Mouse (Mus musculus): ENCODE results near the gene Pgm2. TPM values are rescaled to one million over a fixed set of nuclear protein-coding genes. Genes with fewer than 3 reads are reported as not detected.

Gene Pgm2
- total RNA-seq, 1 experiment from 2014 or later, result 40.6 TPM

DNA sequence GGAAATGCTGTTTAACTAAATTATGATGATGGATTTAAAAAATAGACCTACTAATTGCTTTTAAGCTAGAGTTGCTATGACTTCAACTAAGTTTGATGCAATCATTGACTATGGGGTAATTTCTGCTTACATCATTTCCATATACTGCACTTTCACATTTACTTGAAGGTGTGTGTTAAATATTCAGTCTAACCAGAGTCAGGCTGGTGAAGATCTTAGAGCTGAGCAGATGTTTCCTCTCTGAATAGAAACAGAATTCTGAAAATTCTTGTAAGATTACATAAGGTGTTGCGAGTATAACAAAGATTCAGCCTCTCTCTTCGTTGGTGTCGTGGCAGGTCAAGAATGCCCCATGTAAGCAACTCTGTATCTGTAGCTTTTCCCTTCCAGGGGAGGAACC, 18.3 kb upstream of the Pgm2 start:
- ATAC-seq (replicated peaks; ENCODE audit: low read depth, poor library complexity, severe bottlenecking), result no peak

DNA sequence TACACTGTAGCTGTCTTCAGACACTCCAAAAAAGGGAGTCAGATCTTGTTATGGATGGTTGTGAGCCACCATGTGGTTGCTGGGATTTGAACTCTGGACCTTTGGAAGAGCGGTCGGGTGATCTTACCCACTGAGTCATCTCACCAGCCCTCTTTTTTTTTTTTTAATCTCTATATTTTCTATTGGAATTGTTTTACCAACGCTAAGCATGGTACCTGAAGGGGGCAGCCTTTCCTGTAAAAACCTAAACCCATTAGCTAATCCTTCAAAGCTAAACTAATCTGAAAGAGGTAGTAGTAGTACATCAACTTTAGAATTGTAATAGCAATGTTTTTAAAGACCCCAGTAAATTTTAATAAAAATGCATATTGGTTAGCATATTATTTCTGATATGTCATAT, 17.2 kb upstream of the Pgm2 start:
- peak; percentile 76 for ATAC-seq (replicated peaks; ENCODE audit: low read depth, poor library complexity, severe bottlenecking)

DNA sequence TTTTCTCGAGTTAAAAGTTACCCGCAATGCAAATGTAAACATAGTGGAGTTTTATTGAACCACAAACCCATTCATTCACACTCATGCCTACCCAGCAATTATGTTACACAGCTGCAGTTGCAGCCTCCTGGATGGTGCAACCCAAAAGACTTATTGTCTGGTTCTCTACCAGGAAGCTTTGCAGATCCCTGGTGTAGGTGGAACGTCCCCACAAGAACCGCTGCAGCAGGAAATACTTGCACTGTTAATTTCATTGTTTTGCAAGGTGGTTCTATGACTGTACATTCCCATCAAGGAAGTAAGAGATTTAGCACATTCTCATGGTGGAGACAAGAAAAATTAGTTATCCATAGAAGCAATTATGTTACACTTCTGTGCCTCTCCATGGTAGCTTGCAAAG, 15.4 kb upstream of the Pgm2 start:
- ATAC-seq (replicated peaks; ENCODE audit: low read depth, poor library complexity, severe bottlenecking), result no peak

DNA sequence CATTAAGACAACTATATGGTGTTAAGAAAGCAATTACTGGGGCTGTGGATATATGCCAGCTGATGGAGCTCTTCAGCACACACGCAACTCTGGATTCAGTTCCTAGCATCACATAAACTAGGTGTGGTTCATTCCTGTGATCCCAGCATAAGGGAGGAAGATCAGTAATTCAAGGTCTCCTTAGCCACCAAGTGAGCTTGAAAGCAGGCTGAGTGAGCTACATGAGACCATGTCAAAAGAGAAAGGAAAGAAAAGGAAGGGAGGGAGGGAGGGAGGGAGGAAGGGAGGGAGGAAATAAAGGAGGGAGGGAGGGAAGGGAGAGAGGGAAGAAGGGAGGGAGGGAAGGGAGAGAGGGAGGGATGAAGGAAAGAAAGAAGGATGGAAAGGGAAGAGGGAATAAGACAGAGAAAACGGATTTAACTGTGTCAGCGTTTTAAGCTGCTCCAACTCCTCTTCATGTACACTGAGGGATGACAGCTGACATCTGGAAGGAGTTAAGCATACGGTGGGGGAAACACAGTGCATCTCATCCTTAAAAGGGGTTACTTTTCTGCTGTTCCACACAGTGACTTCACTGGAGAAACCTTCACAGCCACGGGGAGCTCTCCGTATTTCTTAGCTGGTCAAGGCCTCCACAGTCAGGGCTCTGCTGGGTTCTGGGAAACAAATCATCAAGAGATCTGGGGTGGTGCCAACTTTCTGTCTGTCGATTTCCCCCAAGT, 13.8 kb upstream of the Pgm2 start:
- ATAC-seq (replicated peaks; ENCODE audit: low read depth, poor library complexity, severe bottlenecking), result no peak

DNA sequence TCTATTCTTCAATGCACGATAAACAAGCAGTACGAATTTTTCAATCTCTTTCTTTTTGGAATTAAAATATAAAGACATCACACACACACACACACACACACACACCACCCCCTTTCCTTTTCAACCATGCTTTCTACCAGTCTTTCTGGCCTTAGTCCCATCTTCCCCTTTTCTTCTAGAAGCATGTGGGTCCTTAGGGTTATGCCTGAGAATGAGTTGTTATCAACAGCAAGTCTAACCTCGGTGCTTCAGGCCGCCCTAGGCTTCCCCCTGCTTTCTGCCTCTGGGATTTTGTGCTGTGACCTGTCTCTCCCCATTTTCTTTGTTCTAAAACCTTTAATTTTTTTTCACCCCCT, 13.3 kb upstream of the Pgm2 start:
- ATAC-seq (replicated peaks; ENCODE audit: low read depth, poor library complexity, severe bottlenecking), result peak; percentile 65

DNA sequence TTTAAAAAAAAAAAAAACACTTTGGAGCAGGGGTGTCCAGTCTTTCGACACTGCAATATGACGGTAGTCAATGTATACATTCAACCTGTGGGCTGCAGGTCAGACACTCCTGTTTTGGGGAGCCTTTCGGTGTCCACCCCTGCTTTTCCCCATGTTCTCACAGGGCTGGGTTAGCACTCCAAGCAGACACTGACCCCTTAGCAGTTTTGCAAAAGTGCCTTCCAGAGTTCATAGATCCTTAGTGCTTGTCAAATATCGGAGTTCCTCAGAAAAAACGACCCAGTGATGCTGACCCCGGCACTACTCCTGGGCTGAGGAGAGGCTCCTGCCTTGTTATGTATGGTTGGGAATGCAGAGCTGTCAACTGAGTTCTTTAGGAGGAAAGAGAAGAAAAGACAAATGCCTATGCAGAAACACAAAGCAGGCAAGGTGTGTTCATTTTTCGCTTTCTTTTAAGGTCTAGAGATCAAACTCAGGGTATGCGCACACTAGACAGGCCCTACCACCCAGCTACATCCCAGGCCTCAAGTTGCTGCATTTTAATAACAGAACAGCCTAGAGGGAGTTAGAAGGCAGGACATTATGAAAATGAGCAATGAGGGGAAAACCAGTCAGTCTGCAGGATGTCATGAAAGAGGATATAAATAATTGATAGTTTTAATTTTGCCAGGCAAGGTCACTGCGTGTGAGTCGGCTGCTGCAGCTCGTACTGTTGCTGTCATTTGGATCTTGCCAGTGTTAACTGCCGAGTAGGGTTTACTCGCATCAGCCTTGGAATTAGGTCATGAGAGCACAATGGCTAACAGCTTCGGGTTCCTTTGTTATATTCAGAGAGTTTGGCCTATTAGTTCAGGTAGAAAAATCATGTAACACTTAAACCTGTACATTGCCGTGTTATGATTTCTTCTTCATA, 9.0 kb upstream of the Pgm2 start:
- no peak for ATAC-seq (replicated peaks; ENCODE audit: low read depth, poor library complexity, severe bottlenecking)

DNA sequence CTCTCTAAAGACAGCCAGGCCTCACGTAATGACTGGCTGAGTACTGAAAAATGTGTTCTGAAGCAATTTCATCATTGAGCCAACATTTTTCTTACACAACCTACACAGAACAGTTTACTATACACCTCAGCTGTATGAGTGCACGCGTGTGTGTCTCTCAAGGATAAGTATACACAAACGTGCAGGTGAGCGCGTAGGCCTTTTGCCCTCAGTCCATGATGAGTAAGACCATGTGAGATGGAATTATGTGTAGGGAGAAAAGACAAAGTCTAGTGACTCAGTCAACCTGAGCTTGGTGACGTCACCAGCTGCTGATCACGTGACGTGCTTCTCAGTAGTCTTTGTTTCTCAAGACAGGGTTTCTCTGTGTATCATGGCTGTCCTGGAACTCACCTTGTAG, 7.3 kb upstream of the Pgm2 start:
- no peak for ATAC-seq (replicated peaks; ENCODE audit: low read depth, poor library complexity, severe bottlenecking)

DNA sequence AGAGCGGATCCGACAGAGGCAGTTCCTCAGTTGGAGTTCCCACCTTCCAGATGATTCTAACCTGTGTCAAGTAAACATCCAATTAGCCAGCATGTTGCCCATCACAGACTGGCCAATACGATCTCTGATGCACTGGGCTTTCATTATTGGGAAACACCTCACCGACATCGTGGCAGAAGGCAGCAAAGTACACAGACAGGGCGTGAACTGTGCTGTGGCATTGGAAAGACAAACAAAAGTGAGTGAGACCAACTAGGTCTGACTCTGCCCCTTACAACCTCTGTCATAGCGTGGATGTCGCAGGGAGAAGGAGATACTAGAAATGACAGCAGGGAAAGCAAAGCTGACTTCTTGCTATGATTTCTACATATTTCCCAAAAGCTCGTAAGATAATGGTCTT, 4.0 kb upstream of the Pgm2 start:
- ATAC-seq (replicated peaks; ENCODE audit: low read depth, poor library complexity, severe bottlenecking), result no peak

DNA sequence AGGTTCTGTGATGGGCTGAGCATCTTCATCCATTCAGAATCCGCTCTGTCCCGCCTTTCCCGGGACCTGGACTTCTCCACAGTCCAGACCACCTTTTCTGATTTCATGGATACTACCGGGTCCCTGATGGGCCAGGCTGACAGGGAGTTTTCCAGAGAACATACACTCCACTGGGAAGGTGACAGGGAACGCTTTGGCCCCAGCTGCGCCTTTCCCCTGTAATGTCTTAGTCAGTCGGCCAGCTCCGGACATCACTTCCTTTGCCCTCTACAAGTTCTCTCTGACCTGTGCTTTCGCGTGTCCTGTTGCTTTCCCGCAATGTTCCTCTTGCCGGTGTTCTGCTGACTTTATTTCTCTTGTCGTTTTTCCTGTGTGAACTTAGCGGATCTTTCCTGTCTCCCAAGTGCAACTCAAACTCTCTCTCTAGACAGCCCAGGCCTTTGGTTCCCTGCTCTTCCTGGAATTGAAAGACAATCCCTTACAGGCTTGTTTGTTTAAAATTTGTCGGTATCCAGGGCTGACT, 660 bp downstream of the Pgm2 start:
- no peak for ATAC-seq (replicated peaks; ENCODE audit: low read depth, poor library complexity, severe bottlenecking)

DNA sequence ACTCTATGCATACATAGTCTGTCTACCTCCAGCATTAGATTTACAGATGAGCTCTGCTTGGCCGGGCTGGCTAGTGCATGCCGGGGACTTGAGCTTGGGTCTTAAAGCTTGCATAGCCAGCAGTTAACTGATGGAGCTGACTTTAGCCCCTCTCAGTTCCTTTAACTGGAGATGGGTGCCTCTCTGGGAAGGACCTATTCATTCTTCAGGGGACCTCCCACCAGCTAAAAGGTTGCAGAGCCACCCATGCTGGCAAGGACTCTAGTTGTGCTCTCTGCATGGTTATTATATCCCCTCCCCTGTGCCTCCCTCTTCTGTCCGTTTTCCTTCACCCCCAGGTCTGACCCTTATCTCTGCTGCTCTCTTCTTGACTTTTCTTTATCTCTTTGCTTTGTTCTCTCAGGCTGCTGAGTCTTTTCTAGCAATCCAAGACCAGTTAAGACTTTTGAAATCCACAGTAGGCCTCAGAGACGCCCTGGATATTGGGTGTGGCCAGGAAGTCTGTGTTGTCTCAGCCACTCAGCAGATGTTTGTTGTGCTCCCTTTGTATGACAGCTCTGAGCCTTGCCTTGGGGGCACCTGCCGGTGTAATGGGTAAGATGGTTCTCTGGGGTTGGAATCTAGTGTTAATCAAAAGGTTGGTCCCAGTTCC, 2.7 kb downstream of the Pgm2 start:
- peak; percentile 19; the same call in 1 of the 2 replicates for ATAC-seq (replicated peaks; ENCODE audit: low read depth, poor library complexity, severe bottlenecking)

DNA sequence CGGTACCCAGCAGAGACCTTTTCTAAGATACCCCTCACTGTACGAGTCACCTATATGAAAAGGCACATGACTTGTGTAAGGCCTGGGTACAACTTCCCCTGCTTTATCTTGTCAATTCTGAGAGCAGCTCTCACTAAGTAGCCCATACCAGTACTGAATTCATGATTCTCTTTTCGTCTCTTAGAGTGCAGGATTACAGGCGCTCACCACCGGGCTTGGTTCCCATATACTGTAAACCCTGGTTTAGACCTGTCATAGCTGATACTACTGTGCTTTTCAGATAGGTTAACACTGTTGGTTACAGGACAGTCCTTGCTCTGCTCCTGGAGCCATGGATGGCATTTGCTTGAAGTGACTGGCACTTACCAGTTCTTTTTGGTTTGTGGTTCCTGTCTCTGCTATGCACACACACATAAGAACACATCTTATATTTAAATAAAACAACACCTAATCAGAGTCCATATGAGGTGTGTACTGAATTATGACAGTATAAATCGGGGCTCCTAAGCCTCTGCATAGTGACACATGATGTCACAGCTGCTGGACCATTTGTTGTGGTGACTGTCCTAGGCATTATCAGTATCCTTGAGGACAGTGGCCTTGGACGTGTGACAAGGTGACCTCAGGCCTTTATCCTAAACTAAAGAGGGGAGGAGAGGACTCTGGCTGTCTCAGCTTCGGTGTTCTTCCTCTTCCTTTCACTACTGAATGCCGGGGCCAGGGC, 9.4 kb downstream of the Pgm2 start:
- peak; percentile 16 for ATAC-seq (replicated peaks; ENCODE audit: low read depth, poor library complexity, severe bottlenecking)

DNA sequence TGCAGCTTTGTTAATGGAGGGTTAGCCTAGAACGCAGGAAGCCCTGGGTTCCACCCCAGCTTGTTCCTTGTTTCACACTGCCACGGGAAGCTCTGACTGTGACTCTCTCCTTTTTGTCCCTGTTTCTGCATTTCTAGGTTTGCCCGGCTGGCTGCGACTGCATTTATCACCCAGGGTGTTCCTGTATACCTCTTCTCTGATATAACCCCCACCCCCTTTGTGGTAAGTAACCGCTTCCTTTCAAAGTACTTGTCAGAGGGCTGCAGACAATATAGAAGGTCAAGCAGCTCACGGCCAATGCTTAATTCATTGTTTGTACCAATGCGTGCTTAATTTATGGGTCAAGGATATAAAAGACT, 9.9 kb downstream of the Pgm2 start:
- peak; percentile 86 for ATAC-seq (replicated peaks; ENCODE audit: low read depth, poor library complexity, severe bottlenecking)

DNA sequence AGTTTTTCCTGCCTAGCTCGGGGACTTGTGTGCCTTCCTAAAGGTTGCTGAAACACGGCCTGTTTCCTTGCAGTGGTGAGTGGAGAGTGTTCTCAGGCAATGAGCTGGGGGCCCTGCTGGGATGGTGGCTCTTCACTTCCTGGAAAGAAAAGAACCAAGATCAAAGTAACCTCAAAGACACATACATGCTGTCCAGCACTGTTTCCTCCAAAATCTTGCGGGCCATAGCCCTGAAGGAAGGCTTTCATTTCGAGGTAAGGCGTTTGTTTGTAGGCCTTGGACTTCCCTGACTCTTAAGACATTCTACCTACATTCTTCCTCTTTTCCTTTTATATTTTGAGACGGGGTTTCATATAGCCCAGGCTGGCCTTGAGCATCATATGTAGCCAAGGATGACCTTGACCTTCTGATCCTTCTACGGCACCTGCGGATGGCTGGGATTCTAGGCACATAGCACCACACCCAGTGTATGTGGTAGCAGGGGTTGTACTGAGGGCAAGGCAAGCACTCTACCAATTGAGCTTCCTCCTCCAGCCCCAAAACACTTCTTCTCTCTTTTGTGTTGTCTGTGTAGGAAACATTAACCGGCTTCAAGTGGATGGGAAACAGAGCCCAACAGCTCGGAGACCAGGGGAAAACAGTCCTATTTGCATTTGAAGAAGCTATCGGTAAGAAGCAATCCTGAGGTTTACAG, 15.0 kb downstream of the Pgm2 start:
- ATAC-seq (replicated peaks; ENCODE audit: low read depth, poor library complexity, severe bottlenecking), result no peak

DNA sequence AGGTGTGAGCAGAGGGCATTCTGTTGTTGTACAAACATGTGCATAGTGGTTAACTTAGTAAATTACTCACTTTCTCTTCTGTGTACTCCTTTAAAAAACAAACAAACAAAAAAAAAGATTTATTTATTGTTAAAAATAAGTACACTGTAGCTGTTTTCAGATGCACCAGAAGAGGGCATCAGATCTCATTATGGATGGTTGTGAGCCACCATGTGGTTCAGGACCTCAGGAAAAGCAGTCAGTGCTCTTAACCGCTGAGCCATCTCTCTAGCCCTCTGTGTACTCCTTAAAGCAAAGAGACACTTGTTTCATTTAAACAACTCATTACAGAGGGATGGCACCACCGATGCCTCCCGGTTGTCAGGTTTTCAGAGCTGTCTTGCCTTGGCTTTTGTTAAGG, 16.5 kb downstream of the Pgm2 start:
- 0 out of 2 replicates have a peak, but pooled peaks have one; percentile 22 for ATAC-seq (replicated peaks; ENCODE audit: low read depth, poor library complexity, severe bottlenecking)

DNA sequence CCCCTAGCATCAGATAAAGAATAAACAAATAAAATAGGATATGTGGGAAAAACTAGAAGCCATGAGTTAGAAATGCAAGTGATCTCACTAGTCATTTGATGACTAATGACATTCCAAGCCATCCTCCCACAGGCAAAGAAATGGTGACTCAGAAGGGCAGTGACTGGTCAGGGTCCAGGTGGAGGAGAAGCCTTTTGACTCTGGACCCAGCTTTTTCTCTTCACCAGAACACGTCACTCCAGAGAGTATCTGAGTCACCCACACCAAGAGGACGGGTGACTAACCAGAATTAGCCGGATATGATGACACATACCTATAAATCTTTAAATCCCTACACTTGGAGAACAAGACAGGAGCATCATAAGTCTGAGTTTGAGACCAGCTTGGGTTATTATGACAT, 19.6 kb downstream of the Pgm2 start:
- ATAC-seq (replicated peaks; ENCODE audit: low read depth, poor library complexity, severe bottlenecking), result no peak

DNA sequence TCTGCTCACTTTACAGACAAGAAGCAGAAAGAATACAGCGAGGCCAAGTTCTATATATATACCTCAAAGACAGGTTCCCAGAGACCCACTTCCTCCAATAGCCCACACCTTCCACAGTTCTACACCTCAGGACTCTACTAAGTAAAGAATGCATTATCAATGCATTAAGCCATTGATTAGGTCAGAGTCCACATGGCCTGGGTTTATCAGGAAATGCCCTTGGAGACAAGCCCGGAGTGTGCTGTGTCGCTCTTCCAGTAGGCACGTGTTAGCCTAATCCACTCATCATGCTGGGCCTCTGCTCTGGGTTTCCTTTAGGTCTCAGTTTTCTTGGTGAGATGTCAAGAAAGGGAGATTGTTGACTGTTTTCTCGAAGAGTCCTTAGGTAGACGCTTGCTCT, 21.5 kb downstream of the Pgm2 start:
- no peak for ATAC-seq (replicated peaks; ENCODE audit: low read depth, poor library complexity, severe bottlenecking)

DNA sequence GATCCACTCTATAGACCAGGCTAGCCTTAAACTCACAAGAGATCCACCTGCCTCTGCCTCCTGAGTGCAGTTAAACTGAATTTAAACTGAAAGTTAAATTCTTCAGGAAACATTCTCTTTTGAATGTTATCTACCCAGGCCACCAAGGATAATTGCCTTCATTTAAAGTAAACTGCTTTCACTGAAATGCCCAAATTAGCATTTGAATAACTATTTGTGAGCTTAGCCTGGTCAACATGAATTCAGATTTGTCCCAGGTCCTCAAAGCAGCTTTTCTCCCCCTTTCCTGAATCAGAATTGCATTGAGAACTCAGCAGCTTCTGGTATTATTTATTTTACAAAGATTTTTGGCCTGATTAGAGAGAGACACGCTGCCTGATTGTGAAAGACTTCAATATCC, 24.4 kb downstream of the Pgm2 start:
- ATAC-seq (replicated peaks; ENCODE audit: low read depth, poor library complexity, severe bottlenecking), result no peak

DNA sequence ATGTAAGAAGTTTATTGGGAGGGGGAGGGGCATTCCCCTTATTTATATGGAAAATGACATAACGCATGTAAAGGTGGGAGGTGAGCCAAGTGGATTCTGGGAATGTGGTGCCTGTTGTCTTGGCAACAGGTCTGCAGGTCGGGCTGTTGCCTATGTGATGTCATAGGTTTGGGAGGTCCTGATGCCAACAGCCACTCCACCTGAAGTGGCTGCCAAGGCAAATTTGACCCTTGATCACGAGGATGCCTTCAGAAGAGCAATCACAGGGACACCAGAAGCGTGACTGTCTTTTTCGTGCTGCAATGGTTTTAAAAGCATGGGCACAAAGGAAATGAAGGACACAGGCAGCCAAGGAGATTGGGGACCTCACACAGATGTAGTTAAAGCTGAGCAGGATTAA, 33.0 kb downstream of the Pgm2 start:
- no peak for ATAC-seq (replicated peaks; ENCODE audit: low read depth, poor library complexity, severe bottlenecking)

DNA sequence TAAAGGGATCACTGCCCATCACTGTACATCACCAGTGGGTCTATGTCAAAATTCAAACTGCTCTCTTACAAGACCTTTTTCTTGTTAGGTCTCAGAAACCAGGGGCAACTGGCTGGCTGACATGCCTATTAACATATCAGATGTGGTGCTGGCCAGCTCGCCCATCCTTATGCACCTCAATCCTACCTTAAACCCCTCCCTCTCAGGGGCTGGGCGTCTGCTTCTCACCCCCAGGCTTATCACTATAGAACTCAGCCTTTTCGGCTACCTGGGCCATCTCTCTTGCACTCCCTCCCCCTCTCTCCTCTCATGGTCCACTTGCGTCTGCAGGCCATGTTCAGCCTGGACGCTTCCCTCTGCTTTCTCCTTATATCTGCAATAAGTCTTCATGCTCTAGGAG, 38.8 kb downstream of the Pgm2 start:
- ATAC-seq (replicated peaks; ENCODE audit: low read depth, poor library complexity, severe bottlenecking), result no peak

DNA sequence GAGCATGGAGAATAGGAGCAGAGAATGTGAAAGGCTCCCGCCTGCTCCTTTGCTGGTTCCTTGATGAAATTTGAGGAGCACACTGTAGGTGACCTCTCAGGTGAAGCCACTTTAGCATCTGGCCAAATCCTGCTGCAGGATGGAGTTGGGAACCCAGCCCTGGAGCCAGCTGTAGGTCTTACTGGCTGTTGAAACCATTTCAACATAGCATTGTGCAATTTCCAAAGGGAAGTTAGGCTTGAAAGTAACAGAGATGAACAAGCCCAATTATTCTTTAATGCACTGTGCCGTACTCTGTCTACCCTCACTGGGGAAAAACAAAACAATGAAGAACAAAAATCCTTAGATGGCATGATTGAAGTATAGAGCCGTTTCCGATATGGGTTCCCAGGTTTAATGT, 41.2 kb downstream of the Pgm2 start:
- ATAC-seq (replicated peaks; ENCODE audit: low read depth, poor library complexity, severe bottlenecking), result peak; percentile 35; the same call in 1 of the 2 replicates
